Mouse (Mus musculus) limb, embryonic 11.5 days (tissue): Measurements from ENCODE around the gene Cd247. TPM values are rescaled to one million over a fixed set of nuclear protein-coding genes. Genes with fewer than 3 reads are reported as not detected.

Experiments used
- ATAC-seq: fragments of 200-750 bp; cut with Nextera tagmentation; 2 replicates; pipeline ENCODE4 v1.8.0; 2017; ENCODE audit warnings: low read depth; ENCODE audit not compliant: insufficient number of reproducible peaks, low FRiP score, low TSS enrichment
- DNase-seq: peaks from one replicate; pipeline ENCODE4 v3.0.0-alpha.2; 2015; ENCODE audit warnings: low spot score
- H3K27ac ChIP-seq: fragments of 300-500 bp; sonication (generic); replicated peaks from 2 replicates; pipeline ENCODE4 v1.5.1; 2014; ENCODE audit warnings: low read depth, mild to moderate bottlenecking, low read length
- H3K27me3 ChIP-seq: fragments of 300-500 bp; sonication (generic); 2 replicates; pipeline ENCODE4 v1.6.1; 2014; ENCODE audit warnings: mild to moderate bottlenecking, low read length, mixed read lengths; ENCODE audit not compliant: control insufficient read depth, insufficient read depth
- H3K36me3 ChIP-seq: fragments of 300-500 bp; sonication (generic); 2 replicates; pipeline ENCODE4 v1.6.1; 2014; ENCODE audit warnings: mild to moderate bottlenecking, low read length, moderate library complexity, mixed read lengths; ENCODE audit not compliant: control insufficient read depth, insufficient read depth
- H3K4me1 ChIP-seq: fragments of 300-500 bp; sonication (generic); 2 replicates; pipeline ENCODE4 v1.6.1; 2014; ENCODE audit warnings: low read length, mixed read lengths; ENCODE audit not compliant: control insufficient read depth, insufficient read depth
- H3K4me2 ChIP-seq: fragments of 300-500 bp; sonication (generic); 2 replicates; pipeline ENCODE4 v1.6.1; 2014; ENCODE audit warnings: low read depth, mild to moderate bottlenecking, moderate library complexity; ENCODE audit not compliant: severe bottlenecking
- H3K4me3 ChIP-seq: fragments of 300-500 bp; sonication (generic); 2 replicates; pipeline ENCODE4 v1.5.1; 2014; ENCODE audit warnings: low read depth, low read length
- H3K9ac ChIP-seq: fragments of 300-500 bp; sonication (generic); 2 replicates; pipeline ENCODE4 v1.6.1; 2014; ENCODE audit warnings: mild to moderate bottlenecking, low read length
- H3K9me3 ChIP-seq: fragments of 300-500 bp; sonication (generic); 2 replicates; pipeline ENCODE4 v1.6.1; 2016; ENCODE audit warnings: low read length; ENCODE audit not compliant: control insufficient read depth
- WGBS: fragments of 180-500 bp; shearing (Covaris S2); extraction: QIAGEN DNeasy Blood & Tissue Kit; methylation state at CpG from one replicate; pipeline ENCODE4 v1.1.7; 2014; 5-methylcytosine and 5-hydroxymethylcytosine counted together
- polyA plus RNA-seq: library from polyadenylated mRNA; unstranded; fragments of >200 nt; fragmentation: Nextera tagmentation; extraction: Ambion mirVana; gene quantifications from 2 replicates; pipeline ENCODE4 v1.2.1, GENCODE M21; 2014

The Cd247 gene
- polyA plus RNA-seq, 1 experiment from 2014 or later = 1.6 TPM

- Histone ChIP-seq H3K9me3 (no peaks in the 10 kb centered on the region), H3K36me3 (no peaks in the 10 kb centered on the region; the same call in 1 of the 2 replicates), H3K9ac (no peak overlapping the region), H3K4me3 (no peak overlapping the region), H3K27me3 (no peaks in the 10 kb centered on the region), H3K4me2 (no peak overlapping the region), H3K27ac (no peak overlapping the region), H3K4me1 (0 out of 2 replicates have a peak, but pooled peaks cover 2% of the 10 kb centered on the region)
- WGBS = 83% methylated on average over 10 of the region's 10 CpGs
- ATAC-seq (no peak), DNase-seq (no peak)
These were observed 18.2 kb upstream of the Cd247 start for GRCm38 (mm10) chr1:165770181-165770759.

DNA sequence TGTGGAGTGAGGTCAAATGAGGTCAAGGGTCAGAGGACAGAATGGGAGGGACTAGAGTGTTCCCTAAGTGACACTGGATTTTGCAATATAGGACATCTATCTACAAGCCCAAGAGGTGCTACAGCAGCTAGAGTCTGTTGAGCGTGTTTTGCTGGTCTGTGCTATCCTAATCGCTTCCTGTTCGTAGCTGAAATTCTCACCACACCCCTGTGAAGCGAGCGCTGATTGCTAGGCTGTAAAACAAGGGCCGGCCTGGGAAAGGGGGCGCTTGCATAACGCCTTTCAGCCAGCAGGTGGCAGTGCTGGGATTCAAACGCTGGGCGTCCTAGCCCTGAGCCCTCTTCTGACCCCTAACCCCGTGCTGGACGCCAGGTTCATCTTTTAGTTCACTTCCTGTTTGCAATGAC lies 17.0 kb upstream of the Cd247 start:
- 0 out of 2 replicates have a peak, but pooled peaks cover 2% of the 10 kb centered on the region for H3K4me1 ChIP-seq
- H3K27me3 ChIP-seq = no peaks in the 10 kb centered on the region
- 2% methylated on average over 12 of the region's 12 CpGs for WGBS
- H3K36me3 ChIP-seq = no peaks in the 10 kb centered on the region; the same call in 1 of the 2 replicates
- H3K4me2 ChIP-seq = no peak overlapping the region
- no peak overlapping the region for H3K27ac ChIP-seq
- no peak overlapping the region for H3K4me3 ChIP-seq
- no peak overlapping the region for H3K9ac ChIP-seq
- ATAC-seq (peak; percentile 70), DNase-seq (peak; percentile 89)
- no peaks in the 10 kb centered on the region for H3K9me3 ChIP-seq

DNA sequence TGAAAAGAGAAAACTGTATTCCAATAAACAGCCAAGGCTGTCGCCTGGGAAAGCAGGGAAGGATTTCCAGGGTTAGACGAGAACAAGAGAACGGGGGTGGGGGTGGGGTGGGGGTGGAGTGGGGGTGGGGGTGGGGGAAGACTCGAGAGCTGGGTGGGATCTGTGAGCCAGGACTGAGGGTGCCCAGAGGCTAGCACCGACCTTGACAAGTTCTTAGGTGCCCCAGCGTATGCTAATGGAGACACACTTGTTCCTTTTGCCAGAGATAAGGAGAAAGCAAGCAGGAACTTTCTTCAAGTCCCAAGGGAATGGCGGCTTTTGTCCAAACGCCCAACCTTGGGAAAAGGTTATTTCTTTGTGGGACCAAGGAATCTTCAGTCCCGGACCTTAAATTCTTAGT lies 16.5 kb upstream of the Cd247 start:
- Histone ChIP-seq H3K4me1 (0 out of 2 replicates have a peak, but pooled peaks cover 2% of the 10 kb centered on the region), H3K9me3 (no peaks in the 10 kb centered on the region), H3K36me3 (no peaks in the 10 kb centered on the region; the same call in 1 of the 2 replicates), H3K27me3 (no peaks in the 10 kb centered on the region), H3K4me2 (no peak overlapping the region), H3K27ac (no peak overlapping the region), H3K4me3 (no peak overlapping the region), H3K9ac (no peak overlapping the region)
- 55% methylated on average over 9 of the region's 9 CpGs for WGBS
- ATAC-seq (no peak), DNase-seq (no peak)

GRCm38 (mm10) chr1:165775518-165776294 lies 12.8 kb upstream of the Cd247 start:
- ATAC-seq = no peak
- H3K4me2 ChIP-seq = no peak overlapping the region
- no peak overlapping the region for H3K9ac ChIP-seq
- no peaks in the 10 kb centered on the region; the same call in 1 of the 2 replicates for H3K36me3 ChIP-seq
- DNase-seq = peak; percentile 66
- WGBS = 51% methylated on average over 19 of the region's 19 CpGs
- H3K4me1 ChIP-seq = 0 out of 2 replicates have a peak, but pooled peaks cover 2% of the 10 kb centered on the region
- no peak overlapping the region for H3K27ac ChIP-seq
- no peak overlapping the region for H3K4me3 ChIP-seq
- H3K27me3 ChIP-seq = no peaks in the 10 kb centered on the region
- no peaks in the 10 kb centered on the region for H3K9me3 ChIP-seq

DNA sequence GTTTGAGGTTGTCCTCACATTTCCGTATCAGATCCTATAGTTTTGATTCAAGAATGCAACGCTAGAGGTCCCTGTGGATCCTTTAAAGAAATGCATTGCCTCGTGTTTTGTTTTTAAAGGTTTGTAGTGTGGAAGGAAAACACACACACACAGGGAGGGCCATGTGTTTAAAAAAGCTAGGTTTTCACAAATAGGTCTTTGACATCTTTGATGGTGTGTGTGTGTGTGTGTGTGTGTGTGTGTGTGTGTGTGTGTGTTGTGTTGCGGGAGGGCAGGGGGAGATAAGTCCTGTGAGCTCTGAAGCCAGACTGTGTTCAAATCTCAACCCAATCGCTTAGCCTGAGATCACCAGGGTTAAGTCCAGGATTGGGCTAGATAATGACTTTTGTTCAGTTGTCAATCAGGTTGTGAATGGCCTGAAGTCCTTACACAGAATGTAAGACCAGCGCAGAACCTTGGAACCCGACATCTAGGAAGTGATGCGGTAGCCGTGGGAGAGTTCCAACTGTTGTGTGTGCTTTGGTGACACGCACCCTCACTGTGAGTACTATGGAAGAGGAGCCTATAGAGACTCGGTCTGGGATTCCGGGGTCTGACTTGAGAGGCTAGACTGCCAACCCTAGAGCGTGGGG lies 8.4 kb upstream of the Cd247 start:
- Histone ChIP-seq H3K4me2 (peak overlapping the region; percentile 60), H3K27me3 (no peaks in the 10 kb centered on the region), H3K9ac (peak overlapping the region; percentile 40; the same call in 1 of the 2 replicates), H3K4me3 (peak overlapping the region; percentile 33), H3K9me3 (no peaks in the 10 kb centered on the region), H3K4me1 (no peaks in the 10 kb centered on the region), H3K27ac (no peak overlapping the region), H3K36me3 (no peaks in the 10 kb centered on the region)
- WGBS = 7% methylated on average over 13 of the region's 13 CpGs
- DNase-seq (peak; percentile 60), ATAC-seq (0 out of 2 replicates have a peak, but pooled peaks have one; percentile 63)

- DNase-seq (peak; percentile 71), ATAC-seq (peak; percentile 40; the same call in 1 of the 2 replicates)
- no peaks in the 10 kb centered on the region for H3K36me3 ChIP-seq
- H3K9me3 ChIP-seq = no peaks in the 10 kb centered on the region
- WGBS = 2% methylated on average over 20 of the region's 20 CpGs
- peak overlapping the region; percentile 38; the same call in 1 of the 2 replicates for H3K9ac ChIP-seq
- H3K27me3 ChIP-seq = no peaks in the 10 kb centered on the region
- no peak overlapping the region for H3K27ac ChIP-seq
- peak overlapping the region; percentile 60 for H3K4me2 ChIP-seq
- peak overlapping the region; percentile 33 for H3K4me3 ChIP-seq
- H3K4me1 ChIP-seq = no peaks in the 10 kb centered on the region
These were observed 7.8 kb upstream of the Cd247 start for GRCm38 (mm10) chr1:165780586-165781111.

DNA sequence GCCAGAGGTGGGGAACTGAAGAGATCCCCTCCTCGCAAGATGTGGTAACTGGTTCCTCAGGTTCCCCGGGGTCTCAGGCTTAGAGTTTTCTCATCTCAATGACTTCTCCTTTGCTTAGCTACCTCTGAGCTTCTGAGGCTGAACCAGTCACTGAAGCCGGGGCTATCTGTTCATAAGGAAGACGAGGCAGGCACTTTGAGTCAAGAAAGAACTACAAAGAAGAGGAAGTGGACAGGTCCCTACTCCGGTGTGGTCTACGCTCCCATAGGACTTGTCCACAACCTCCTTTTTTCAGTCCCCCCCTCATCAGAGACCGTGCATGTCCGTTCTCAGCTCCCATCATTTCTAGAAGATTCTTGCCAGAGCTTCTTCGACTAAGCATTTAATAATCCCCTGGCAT lies 7.1 kb upstream of the Cd247 start:
- Histone ChIP-seq H3K4me3 (no peak overlapping the region), H3K27ac (no peak overlapping the region), H3K27me3 (no peaks in the 10 kb centered on the region), H3K9me3 (no peaks in the 10 kb centered on the region), H3K4me2 (no peak overlapping the region), H3K9ac (no peak overlapping the region), H3K36me3 (no peaks in the 10 kb centered on the region), H3K4me1 (0 out of 2 replicates have a peak, but pooled peaks cover 1% of the 10 kb centered on the region)
- 81% methylated on average over 9 of the region's 9 CpGs for WGBS
- DNase-seq = no peak
- no peak for ATAC-seq

- 92% methylated on average over 12 of the region's 12 CpGs for WGBS
- Histone ChIP-seq H3K27me3 (no peaks in the 10 kb centered on the region), H3K4me2 (no peak overlapping the region), H3K4me1 (0 out of 2 replicates have a peak, but pooled peaks cover 3% of the 10 kb centered on the region), H3K9me3 (no peaks in the 10 kb centered on the region), H3K4me3 (no peak overlapping the region), H3K9ac (no peak overlapping the region), H3K36me3 (no peaks in the 10 kb centered on the region), H3K27ac (no peak overlapping the region)
- no peak for ATAC-seq
- DNase-seq = no peak
These were observed 6.6 kb upstream of the Cd247 start for GRCm38 (mm10) chr1:165781911-165782310.
